Mouse (Mus musculus): ENCODE data around the gene Gnai2.

Gene Gnai2

DNA sequence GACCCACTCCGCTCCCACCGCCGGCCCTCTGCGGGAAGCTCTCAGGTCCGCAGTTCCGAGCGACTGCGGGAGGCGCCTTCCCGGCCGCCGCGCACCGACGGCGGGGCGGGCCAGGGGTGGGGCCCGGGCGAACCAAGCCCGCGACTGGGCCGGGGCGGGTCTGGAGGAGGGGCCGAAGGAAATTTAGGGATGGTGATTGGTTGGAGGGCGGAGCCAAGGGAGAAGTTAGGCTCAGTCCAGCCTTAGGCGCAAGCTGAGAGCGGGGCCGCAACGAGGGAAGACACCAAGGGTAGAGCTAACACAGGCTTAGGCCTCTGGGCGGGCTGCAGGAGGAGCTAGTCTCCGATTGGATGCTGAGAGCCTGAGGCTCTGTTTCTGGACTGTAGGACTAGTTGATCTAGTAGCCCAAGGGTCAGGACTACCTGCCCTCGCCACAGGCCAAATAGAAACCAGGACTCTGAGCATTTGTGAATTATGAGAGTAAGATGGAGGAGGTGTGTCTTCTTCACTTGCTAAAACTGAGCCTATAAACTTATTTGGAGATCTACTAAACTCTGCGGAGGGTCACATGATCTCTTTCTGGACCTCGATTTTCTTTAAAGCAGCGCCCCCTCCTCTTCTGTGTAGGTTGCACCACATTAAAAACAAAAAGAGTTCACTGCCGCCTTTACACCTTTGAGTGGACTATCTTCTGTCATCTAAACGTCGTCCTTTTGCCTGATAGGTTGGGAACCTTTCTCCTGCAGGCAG, at the start of gene Gnai2:
Gene Gnai2 (minus strand): TSS at position 89 of the 750 bp plus-strand sequence.
- peak; percentile 89 to 93 for DNase-seq

DNA sequence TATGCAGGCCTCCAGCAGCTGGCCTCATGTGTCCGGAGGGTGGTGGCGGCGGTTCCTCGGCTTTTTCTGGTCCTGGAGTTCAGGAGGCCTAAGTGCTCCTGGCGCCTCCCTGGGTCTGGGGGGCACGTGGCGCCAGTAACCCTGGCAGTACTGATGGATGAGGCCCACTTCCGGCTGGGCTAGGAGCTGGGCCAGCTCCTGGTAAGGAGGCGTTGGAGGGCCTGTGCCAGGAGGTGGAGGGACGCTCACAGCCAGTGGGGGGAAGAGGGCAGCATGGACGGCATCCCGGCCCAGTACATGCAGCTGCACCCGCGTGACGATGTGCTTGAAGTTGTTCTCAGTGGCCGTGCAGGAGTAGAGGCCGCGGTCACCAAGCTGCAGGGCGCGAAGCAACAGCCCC, 47.2 kb upstream of the Gnai2 start:
- no peak for DNase-seq

DNA sequence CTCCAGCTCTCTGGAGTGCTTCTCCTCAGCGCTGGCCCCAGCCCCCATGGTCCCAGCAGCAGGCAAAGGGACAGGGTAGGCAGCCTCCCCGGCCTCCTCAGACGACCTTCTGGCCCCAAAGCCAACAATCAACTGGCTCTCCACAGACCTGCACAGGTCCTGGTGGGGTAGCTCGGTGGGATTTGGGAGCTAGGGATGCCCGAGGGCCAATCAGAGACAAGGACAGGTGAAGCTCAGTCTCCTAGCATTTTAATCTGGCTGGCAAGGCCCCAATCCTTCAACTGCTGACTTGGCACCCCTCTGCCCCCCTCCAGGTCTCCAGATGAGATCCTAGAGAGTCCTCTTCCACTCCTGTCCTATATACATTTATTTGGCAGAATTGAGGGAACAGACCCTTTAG, 44.3 kb upstream of the Gnai2 start, which contains the start of gene Gnat1:
Gene Gnat1 (minus strand): TSS at position 212 of the 400 bp plus-strand sequence.
- DNase-seq: no peak

DNA sequence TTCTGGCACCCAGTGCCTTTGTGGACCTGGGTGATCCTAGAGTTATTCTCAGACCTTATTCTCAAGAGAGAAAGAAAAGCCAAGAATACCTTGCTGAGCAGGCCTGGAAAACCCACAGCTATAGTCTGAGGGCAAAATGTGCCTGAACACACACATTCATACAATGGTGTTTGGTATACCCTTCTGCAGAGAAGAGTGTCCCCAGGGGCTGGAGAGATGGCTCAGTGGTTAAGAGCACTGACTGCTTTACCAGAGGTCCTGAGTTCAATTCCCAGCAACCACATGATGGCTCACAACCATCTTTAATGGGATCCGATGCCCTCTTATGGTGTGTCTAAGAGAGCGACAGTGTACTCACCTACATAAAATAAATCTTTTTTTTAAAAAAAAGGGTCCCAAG, 43.7 kb upstream of the Gnai2 start:
- DNase-seq: no peak

- DNase-seq: peak; percentile 71 to 90
These were observed 42.8 kb upstream of the Gnai2 start for GRCm38 (mm10) chr9:107677819-107678526.

GRCm38 (mm10) chr9:107677091-107677784, 42.1 kb upstream of the Gnai2 start:
- DNase-seq: peak; percentile 48 to 66

GRCm38 (mm10) chr9:107676302-107676701, 41.1 kb upstream of the Gnai2 start:
- DNase-seq: no peak

DNA sequence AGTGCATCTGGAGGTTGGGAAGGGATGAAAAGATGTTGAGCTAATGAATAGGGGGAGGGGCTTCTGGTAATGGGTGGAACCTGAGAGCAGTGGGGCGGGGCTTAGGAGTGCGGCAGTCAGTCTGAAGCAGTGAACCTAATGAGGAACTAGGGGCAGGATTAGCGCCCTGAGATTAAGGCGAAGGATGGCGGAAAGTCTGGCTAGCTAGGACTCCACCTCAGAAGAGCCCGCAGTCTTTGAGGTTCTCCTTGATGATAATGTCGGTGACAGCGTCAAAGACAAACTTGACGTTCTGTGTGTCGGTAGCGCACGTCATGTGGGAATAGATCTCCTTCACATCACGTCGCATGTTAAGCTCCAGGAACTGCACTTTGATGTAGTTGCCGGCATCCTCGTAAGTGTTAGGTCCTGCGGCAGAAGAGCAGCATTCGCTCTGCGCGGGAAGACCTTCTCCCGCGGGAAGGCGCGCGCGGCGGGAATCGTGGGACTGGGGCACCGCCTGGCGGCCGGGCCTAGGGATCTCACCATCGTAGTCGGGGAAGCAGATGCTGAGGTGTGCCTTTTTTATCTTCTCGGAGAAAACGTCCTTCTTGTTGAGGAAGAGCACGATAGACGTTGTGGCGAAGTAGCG, 40.6 kb upstream of the Gnai2 start:
- DNase-seq: peak; percentile 50 to 63

GRCm38 (mm10) chr9:107674609-107675429, 39.7 kb upstream of the Gnai2 start:
- no peak for DNase-seq

- DNase-seq: no peak
These were observed 35.1 kb upstream of the Gnai2 start for GRCm38 (mm10) chr9:107670259-107670658.

- DNase-seq: no peak
These were observed 34.3 kb upstream of the Gnai2 start, which contains the start of gene Slc38a3 for GRCm38 (mm10) chr9:107669480-107669945. Slc38a3 (minus strand) TSS chr9:107669530.

GRCm38 (mm10) chr9:107668916-107669315, 33.7 kb upstream of the Gnai2 start:
- no peak for DNase-seq

GRCm38 (mm10) chr9:107668011-107668410, 32.8 kb upstream of the Gnai2 start:
- no peak for DNase-seq

- no peak for DNase-seq
These were observed 32.1 kb upstream of the Gnai2 start for GRCm38 (mm10) chr9:107667219-107667618.

DNA sequence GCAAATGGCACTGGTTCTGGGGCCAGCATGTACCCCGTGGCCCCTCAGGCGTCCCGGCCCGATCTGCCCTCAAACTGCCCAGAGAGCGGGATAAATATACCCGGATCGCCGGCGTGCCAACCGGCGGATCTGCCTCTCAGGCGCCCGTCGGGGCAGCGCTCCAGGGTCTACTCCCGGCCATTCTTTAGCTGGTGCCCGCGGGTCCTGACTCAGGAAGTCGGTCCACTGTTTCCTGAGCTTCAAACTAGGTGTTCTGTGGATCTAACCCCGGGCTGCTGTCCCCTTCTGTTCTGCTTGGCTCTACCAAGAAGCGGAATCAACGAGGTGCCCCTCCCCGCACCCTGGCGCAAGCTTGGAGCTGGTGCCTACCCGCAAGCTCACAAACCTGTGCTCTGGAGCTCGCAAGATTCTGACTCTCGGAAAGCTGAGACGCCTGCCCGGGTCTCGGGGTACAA, 31.6 kb upstream of the Gnai2 start:
- no peak for DNase-seq

GRCm38 (mm10) chr9:107665308-107665707, 30.1 kb upstream of the Gnai2 start:
- no peak for DNase-seq

GRCm38 (mm10) chr9:107663525-107663924, 28.4 kb upstream of the Gnai2 start:
- no peak for DNase-seq

DNA sequence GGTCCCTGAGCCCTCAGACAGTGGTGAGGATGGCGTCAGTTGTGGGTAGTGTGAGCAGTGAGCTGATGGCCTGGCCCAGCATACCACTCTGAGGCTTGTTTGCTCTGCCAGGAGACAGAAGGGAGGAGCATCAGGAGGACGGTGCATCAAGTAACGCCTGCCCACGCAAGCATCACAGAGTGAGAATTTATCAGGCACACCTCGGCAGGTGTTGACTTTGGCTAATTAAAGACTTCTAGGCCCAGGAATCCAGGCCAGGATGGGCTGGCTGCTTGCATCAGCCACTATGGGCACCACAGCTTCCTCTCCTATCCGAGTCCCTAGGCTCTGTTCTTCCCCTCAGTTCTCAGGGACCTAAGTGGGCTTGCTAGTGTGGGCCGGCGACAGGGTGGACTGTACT, 27.2 kb upstream of the Gnai2 start:
- DNase-seq: no peak

DNA sequence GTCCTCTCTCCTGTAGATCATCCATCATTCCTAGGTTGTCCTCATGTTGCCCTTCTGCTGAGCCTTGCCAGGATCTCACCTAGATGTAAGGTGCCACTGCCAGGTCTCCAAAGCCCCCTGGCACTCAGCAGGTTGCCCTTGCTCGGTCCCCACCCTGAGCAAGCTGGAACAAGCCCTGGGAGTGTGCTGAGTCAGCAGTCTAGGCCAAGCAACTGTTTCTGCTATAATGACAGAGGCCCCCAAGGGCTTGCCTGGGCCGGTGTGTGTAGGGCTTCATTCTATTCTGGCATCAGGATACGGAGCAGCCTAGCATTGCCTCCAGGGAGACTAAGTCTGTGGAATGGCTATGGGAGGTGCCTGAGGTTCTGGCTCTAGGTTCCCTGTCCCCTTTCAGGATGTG, 25.6 kb upstream of the Gnai2 start:
- no peak for DNase-seq

DNA sequence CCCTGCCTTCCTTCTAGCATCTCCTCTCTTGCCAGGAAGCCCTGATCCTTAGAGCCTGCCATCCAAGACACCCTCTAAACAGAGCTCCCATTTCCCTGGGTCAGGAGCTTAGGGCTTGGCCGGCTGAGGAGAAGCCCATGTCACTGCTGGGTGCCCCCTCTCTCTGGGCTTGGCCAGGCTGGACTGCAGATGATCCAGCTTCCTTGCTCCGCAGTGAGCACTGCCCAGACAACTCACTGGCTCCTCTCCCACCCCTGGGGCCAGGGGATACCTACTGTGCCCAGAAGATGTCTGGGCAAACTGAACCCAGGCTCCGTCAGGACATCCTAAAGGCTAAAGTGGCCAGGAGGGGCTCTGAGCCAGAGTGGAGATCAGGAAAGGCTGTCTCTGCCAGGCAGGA, 24.8 kb upstream of the Gnai2 start:
- DNase-seq: no peak

DNA sequence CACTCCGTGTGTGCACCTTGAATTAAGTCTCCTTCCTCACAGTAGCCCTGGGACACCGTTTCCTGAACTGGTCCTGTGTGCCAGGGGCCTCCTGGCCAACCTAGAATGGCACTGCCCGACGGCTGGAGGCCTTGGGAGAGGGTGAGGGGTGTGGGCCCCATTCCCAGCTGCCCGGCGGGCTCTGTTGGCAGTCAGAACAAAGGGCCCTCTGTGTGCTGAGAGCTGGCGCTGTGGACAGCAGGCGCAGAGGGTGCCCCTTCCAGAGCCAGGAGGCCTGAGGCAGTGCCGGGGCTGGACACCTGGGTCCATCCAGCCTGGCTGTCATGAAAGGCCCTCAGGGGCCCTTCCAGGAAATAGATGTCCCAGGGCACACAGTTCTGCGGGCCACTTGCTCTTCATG, 24.4 kb upstream of the Gnai2 start:
- DNase-seq: peak in 1 of 2 experiments; percentile 36

GRCm38 (mm10) chr9:107658096-107658495, 22.9 kb upstream of the Gnai2 start:
- DNase-seq: no peak
